Mouse (Mus musculus) neural tube, embryonic 15.5 days (tissue): Measurements from ENCODE around the gene Paf1. TPM values are rescaled to one million over a fixed set of nuclear protein-coding genes. Genes with fewer than 3 reads are reported as not detected.

Source experiments
- ATAC-seq: fragments of 200-750 bp; cut with Nextera tagmentation; 2 replicates; pipeline ENCODE4 v1.8.0; 2017; ENCODE audit warnings: mild to moderate bottlenecking, moderate TSS enrichment, moderate library complexity; ENCODE audit not compliant: low FRiP score
- H3K27ac ChIP-seq: fragments of 300-500 bp; sonication (generic); replicated peaks from 2 replicates; pipeline ENCODE4 v1.5.1; 2015; ENCODE audit warnings: mild to moderate bottlenecking, inconsistent platforms
- H3K27me3 ChIP-seq: fragments of 300-500 bp; sonication (generic); replicated peaks from 2 replicates; pipeline ENCODE4 v1.6.1; 2015; ENCODE audit warnings: inconsistent platforms
- H3K36me3 ChIP-seq: fragments of 300-500 bp; sonication (generic); 2 replicates; pipeline ENCODE4 v1.6.1; 2015; ENCODE audit warnings: inconsistent platforms
- H3K4me1 ChIP-seq: fragments of 300-500 bp; sonication (generic); 2 replicates; pipeline ENCODE4 v1.6.1; 2015; ENCODE audit warnings: inconsistent platforms
- H3K4me2 ChIP-seq: fragments of 300-500 bp; sonication (generic); 2 replicates; pipeline ENCODE4 v1.6.1; 2015; ENCODE audit warnings: inconsistent platforms, mild to moderate bottlenecking, moderate library complexity
- H3K4me3 ChIP-seq: fragments of 300-500 bp; sonication (generic); replicated peaks from 2 replicates; pipeline ENCODE4 v1.5.1; 2015; ENCODE audit warnings: mild to moderate bottlenecking, inconsistent platforms
- H3K9ac ChIP-seq: fragments of 300-500 bp; sonication (generic); replicated peaks from 2 replicates; pipeline ENCODE4 v1.6.1; 2015; ENCODE audit warnings: mild to moderate bottlenecking, inconsistent platforms
- H3K9me3 ChIP-seq: fragments of 300-500 bp; sonication (generic); replicated peaks from 2 replicates; pipeline ENCODE4 v1.6.1; 2016; ENCODE audit warnings: inconsistent platforms
- WGBS: fragments of 180-500 bp; shearing (Covaris S2); methylation state at CpG from one replicate; pipeline ENCODE4 v1.1.7; 2015; ENCODE audit warnings: mixed read lengths; 5-methylcytosine and 5-hydroxymethylcytosine counted together
- polyA plus RNA-seq: library from polyadenylated mRNA; unstranded; fragments of >200 nt; fragmentation: Nextera tagmentation; extraction: Ambion mirVana; gene quantifications from 2 replicates; pipeline ENCODE4 v1.2.1, GENCODE M21; 2015

Gene Paf1
- polyA plus RNA-seq, 1 experiment from 2014 or later: 96.0 TPM

GRCm38 (mm10) chr7:28441776-28442485, 49.2 kb downstream of the Paf1 start:
- Histone ChIP-seq H3K9ac (no peak overlapping the region), H3K4me2 (no peak overlapping the region), H3K4me3 (no peak overlapping the region), H3K27ac (no peak overlapping the region), H3K36me3 (no peaks in the 10 kb centered on the region), H3K9me3 (no peaks in the 10 kb centered on the region), H3K27me3 (0 out of 2 replicates have a peak, but pooled peaks cover 7% of the 10 kb centered on the region), H3K4me1 (peaks cover 10% of the 10 kb centered on the region)
- 93% methylated on average over 13 of the region's 14 CpGs for WGBS
- ATAC-seq: no peak

- Histone ChIP-seq H3K9me3 (no peaks in the 10 kb centered on the region), H3K27ac (no peak overlapping the region), H3K4me1 (peaks cover 8% of the 10 kb centered on the region), H3K36me3 (no peaks in the 10 kb centered on the region), H3K4me2 (no peak overlapping the region), H3K4me3 (no peak overlapping the region), H3K27me3 (0 out of 2 replicates have a peak, but pooled peaks cover 7% of the 10 kb centered on the region), H3K9ac (no peak overlapping the region)
- 45% methylated on average over 4 of the region's 4 CpGs for WGBS
- ATAC-seq: no peak
Measured at GRCm38 (mm10) chr7:28442688-28443087, 49.9 kb downstream of the Paf1 start.

- Histone ChIP-seq H3K4me3 (no peak overlapping the region), H3K9ac (no peak overlapping the region), H3K9me3 (no peaks in the 10 kb centered on the region), H3K36me3 (no peaks in the 10 kb centered on the region), H3K4me1 (peaks cover 8% of the 10 kb centered on the region), H3K27ac (no peak overlapping the region), H3K27me3 (0 out of 2 replicates have a peak, but pooled peaks cover 7% of the 10 kb centered on the region), H3K4me2 (no peak overlapping the region)
- no peak for ATAC-seq
- 85% methylated on average over 13 of the region's 13 CpGs for WGBS
Measured at GRCm38 (mm10) chr7:28444344-28444974, 51.7 kb downstream of the Paf1 start.

- no peak overlapping the region; the same call in 1 of the 2 replicates for H3K4me2 ChIP-seq
- no peaks in the 10 kb centered on the region for H3K36me3 ChIP-seq
- peaks cover 8% of the 10 kb centered on the region for H3K4me1 ChIP-seq
- no peak overlapping the region for H3K4me3 ChIP-seq
- 8% methylated on average over 12 of the region's 12 CpGs for WGBS
- 0 out of 2 replicates have a peak, but pooled peaks cover 7% of the 10 kb centered on the region for H3K27me3 ChIP-seq
- H3K9me3 ChIP-seq: no peaks in the 10 kb centered on the region
- ATAC-seq: no peak
- H3K9ac ChIP-seq: no peak overlapping the region
- no peak overlapping the region for H3K27ac ChIP-seq
Measured at GRCm38 (mm10) chr7:28446446-28446845, 53.7 kb downstream of the Paf1 start.

GRCm38 (mm10) chr7:28447101-28447830, 54.5 kb downstream of the Paf1 start:
- Histone ChIP-seq H3K9me3 (no peaks in the 10 kb centered on the region), H3K4me1 (peaks cover 8% of the 10 kb centered on the region), H3K27ac (no peak overlapping the region), H3K4me3 (no peak overlapping the region), H3K4me2 (no peak overlapping the region), H3K27me3 (0 out of 2 replicates have a peak, but pooled peaks cover 7% of the 10 kb centered on the region), H3K36me3 (no peaks in the 10 kb centered on the region), H3K9ac (no peak overlapping the region)
- ATAC-seq: no peak
- 22% methylated on average over 12 of the region's 12 CpGs for WGBS

GRCm38 (mm10) chr7:28447865-28448820, 55.4 kb downstream of the Paf1 start:
- no peak overlapping the region for H3K4me2 ChIP-seq
- no peak for ATAC-seq
- H3K9ac ChIP-seq: no peak overlapping the region
- H3K4me3 ChIP-seq: no peak overlapping the region
- no peaks in the 10 kb centered on the region for H3K36me3 ChIP-seq
- no peak overlapping the region for H3K27ac ChIP-seq
- peaks cover 13% of the 10 kb centered on the region for H3K4me1 ChIP-seq
- 71% methylated on average over 13 of the region's 13 CpGs for WGBS
- H3K9me3 ChIP-seq: no peaks in the 10 kb centered on the region
- 0 out of 2 replicates have a peak, but pooled peaks cover 7% of the 10 kb centered on the region for H3K27me3 ChIP-seq

Other genes starting within 250 kb of the Paf1 start
- 70.8 and 88.2 TPM in 2 replicates for gene Fbl, start 223.2 kb upstream of the Paf1 start, polyA plus RNA-seq
- 10.7 and 10.9 TPM in 2 replicates for gene Dyrk1b, start 213.5 kb upstream of the Paf1 start, polyA plus RNA-seq
- gene Eid2, start 125.1 kb upstream of the Paf1 start, polyA plus RNA-seq: 6.9 and 18.2 TPM in 2 replicates
- gene Eid2b, start 115.2 kb upstream of the Paf1 start, polyA plus RNA-seq: 33.5 and 37.7 TPM in 2 replicates
- gene Selenov, start 101.8 kb upstream of the Paf1 start, polyA plus RNA-seq: 1.8 and 2.4 TPM in 2 replicates
- 18.6 and 19.8 TPM in 2 replicates for gene Dll3, start 90.7 kb upstream of the Paf1 start, polyA plus RNA-seq
- gene Timm50, start 80.9 kb upstream of the Paf1 start, polyA plus RNA-seq: 125 and 136 TPM in 2 replicates
- gene Supt5, start 54.2 kb upstream of the Paf1 start, polyA plus RNA-seq: 92.8 and 101 TPM in 2 replicates
- 467 and 619 TPM in 2 replicates for gene Rps16, start 42.3 kb upstream of the Paf1 start, polyA plus RNA-seq
- gene Plekhg2, start 20.4 kb upstream of the Paf1 start, polyA plus RNA-seq: 21.4 and 26.5 TPM in 2 replicates
- gene Zfp36, start 12.7 kb upstream of the Paf1 start, polyA plus RNA-seq: 4.2 and 7.5 TPM in 2 replicates
- gene Med29, start 243 bp upstream of the Paf1 start, polyA plus RNA-seq: 48.4 and 50.0 TPM in 2 replicates
- gene Gmfg, start 44.5 kb downstream of the Paf1 start, polyA plus RNA-seq: 5.3 and 33.8 TPM in 2 replicates
- gene Lrfn1, start 59.0 kb downstream of the Paf1 start, polyA plus RNA-seq: 16.0 and 18.7 TPM in 2 replicates
- gene Ifnl2, start 117.5 kb downstream of the Paf1 start, polyA plus RNA-seq: not detected in 2 replicates
- not detected in 2 replicates for gene Ifnl3, start 129.9 kb downstream of the Paf1 start, polyA plus RNA-seq
- 1.3 TPM in 1 of 2 replicates, not detected in the other for gene Sycn, start 147.9 kb downstream of the Paf1 start, polyA plus RNA-seq
- gene Nccrp1, start 154.3 kb downstream of the Paf1 start, polyA plus RNA-seq: 0.31 and 0.36 TPM in 2 replicates
- gene Samd4b, start 205.2 kb downstream of the Paf1 start, polyA plus RNA-seq: 20.3 and 22.8 TPM in 2 replicates
- gene Pak4, start 205.2 kb downstream of the Paf1 start, polyA plus RNA-seq: 16.0 and 23.1 TPM in 2 replicates
- gene Acp7, start 238.4 kb downstream of the Paf1 start, polyA plus RNA-seq: 0.09 and 0.10 TPM in 2 replicates